Mouse (Mus musculus): ENCODE results near the gene Sdf4.

The Sdf4 gene

GRCm38 (mm10) chr4:156004109-156004508 is 11.4 kb downstream of the Sdf4 start:
- DNase-seq (ENCODE audit: low read depth, low spot score) = peak; percentile 80

GRCm38 (mm10) chr4:156008369-156008768 is 15.7 kb downstream of the Sdf4 start:
- DNase-seq (ENCODE audit: low read depth, low spot score) = peak; percentile 71

GRCm38 (mm10) chr4:156013637-156014036 is 21.0 kb downstream of the Sdf4 start, which contains the start of gene Tnfrsf4:
Gene Tnfrsf4 (plus strand): TSS chr4:156013843.
- peak; percentile 87 for DNase-seq (ENCODE audit: low read depth, low spot score)

- no peak for DNase-seq (ENCODE audit: low read depth, low spot score)
Observed at GRCm38 (mm10) chr4:156014436-156014835, 21.8 kb downstream of the Sdf4 start.

GRCm38 (mm10) chr4:156019771-156020170 is 27.1 kb downstream of the Sdf4 start:
- DNase-seq (ENCODE audit: low read depth, low spot score) = no peak

- DNase-seq (ENCODE audit: low read depth, low spot score) = peak; percentile 84
Observed at GRCm38 (mm10) chr4:156021381-156021780, 28.7 kb downstream of the Sdf4 start.

- peak; percentile 96 for DNase-seq (ENCODE audit: low read depth, low spot score)
Observed at GRCm38 (mm10) chr4:156021942-156022419, 29.3 kb downstream of the Sdf4 start.

- DNase-seq (ENCODE audit: low read depth, low spot score) = peak; percentile 53
Observed at GRCm38 (mm10) chr4:156023520-156023919, 30.8 kb downstream of the Sdf4 start.

- no peak for DNase-seq (ENCODE audit: low read depth, low spot score)
Observed at GRCm38 (mm10) chr4:156024184-156024583, 31.5 kb downstream of the Sdf4 start.

- DNase-seq (ENCODE audit: low read depth, low spot score) = peak; percentile 80
Observed at GRCm38 (mm10) chr4:156026013-156026412, 33.3 kb downstream of the Sdf4 start, which contains the start of gene Tnfrsf18. Gene Tnfrsf18 (plus strand): TSS chr4:156026164.

- no peak for DNase-seq (ENCODE audit: low read depth, low spot score)
Observed at GRCm38 (mm10) chr4:156028580-156028979, 35.9 kb downstream of the Sdf4 start.

GRCm38 (mm10) chr4:156030651-156031118 is 38.0 kb downstream of the Sdf4 start:
- peak; percentile 86 for DNase-seq (ENCODE audit: low read depth, low spot score)

- no peak for DNase-seq (ENCODE audit: low read depth, low spot score)
Observed at GRCm38 (mm10) chr4:156031255-156031592, 38.6 kb downstream of the Sdf4 start.

- DNase-seq (ENCODE audit: low read depth, low spot score) = peak; percentile 84
Observed at GRCm38 (mm10) chr4:156031593-156032391, 39.1 kb downstream of the Sdf4 start.

- peak; percentile 79 for DNase-seq (ENCODE audit: low read depth, low spot score)
Observed at GRCm38 (mm10) chr4:156032856-156033255, 40.2 kb downstream of the Sdf4 start.

- DNase-seq (ENCODE audit: low read depth, low spot score) = peak; percentile 89
Observed at GRCm38 (mm10) chr4:156033476-156034119, 40.9 kb downstream of the Sdf4 start.

- no peak for DNase-seq (ENCODE audit: low read depth, low spot score)
Observed at GRCm38 (mm10) chr4:156034301-156034700, 41.6 kb downstream of the Sdf4 start.

- peak; percentile 32 for DNase-seq (ENCODE audit: low read depth, low spot score)
Observed at GRCm38 (mm10) chr4:156034901-156035300, 42.2 kb downstream of the Sdf4 start.

GRCm38 (mm10) chr4:156044754-156045153 is 52.1 kb downstream of the Sdf4 start:
- no peak for DNase-seq (ENCODE audit: low read depth, low spot score)

GRCm38 (mm10) chr4:156049779-156050178 is 57.1 kb downstream of the Sdf4 start:
- DNase-seq (ENCODE audit: low read depth, low spot score) = no peak

GRCm38 (mm10) chr4:156050391-156050980 is 57.8 kb downstream of the Sdf4 start:
- no peak for DNase-seq (ENCODE audit: low read depth, low spot score)

- no peak for DNase-seq (ENCODE audit: low read depth, low spot score)
Observed at GRCm38 (mm10) chr4:156053113-156053512, 60.4 kb downstream of the Sdf4 start.
